Mouse (Mus musculus) megakaryocyte, adult 5-6 weeks (primary cell): Measurements from ENCODE around the gene Pex14. TPM values are rescaled to one million over a fixed set of nuclear protein-coding genes. Genes with fewer than 3 reads are reported as not detected.

Experiments used
- ATAC-seq: 2 replicates; pipeline ENCODE4 v1.8.0; 2016; ENCODE audit warnings: mild to moderate bottlenecking, inconsistent platforms; ENCODE audit not compliant: poor library complexity, severe bottlenecking
- total RNA-seq, 2 experiments: library from RNA; stranded (forward) in 1 of 2; stranded (reverse) in 1 of 2; fragments of 153-499, 151-499 nt in 1 of 2; fragments of 221-1000, 200-1000 nt in 1 of 2; gene quantifications; 2 replicates each; pipeline versions ENCODE4 v1.2.3 to v1.2.4; 2015 to 2017

Gene Pex14
- total RNA-seq, 2 experiments from 2014 or later: 7.7 to 10.7 TPM

DNA sequence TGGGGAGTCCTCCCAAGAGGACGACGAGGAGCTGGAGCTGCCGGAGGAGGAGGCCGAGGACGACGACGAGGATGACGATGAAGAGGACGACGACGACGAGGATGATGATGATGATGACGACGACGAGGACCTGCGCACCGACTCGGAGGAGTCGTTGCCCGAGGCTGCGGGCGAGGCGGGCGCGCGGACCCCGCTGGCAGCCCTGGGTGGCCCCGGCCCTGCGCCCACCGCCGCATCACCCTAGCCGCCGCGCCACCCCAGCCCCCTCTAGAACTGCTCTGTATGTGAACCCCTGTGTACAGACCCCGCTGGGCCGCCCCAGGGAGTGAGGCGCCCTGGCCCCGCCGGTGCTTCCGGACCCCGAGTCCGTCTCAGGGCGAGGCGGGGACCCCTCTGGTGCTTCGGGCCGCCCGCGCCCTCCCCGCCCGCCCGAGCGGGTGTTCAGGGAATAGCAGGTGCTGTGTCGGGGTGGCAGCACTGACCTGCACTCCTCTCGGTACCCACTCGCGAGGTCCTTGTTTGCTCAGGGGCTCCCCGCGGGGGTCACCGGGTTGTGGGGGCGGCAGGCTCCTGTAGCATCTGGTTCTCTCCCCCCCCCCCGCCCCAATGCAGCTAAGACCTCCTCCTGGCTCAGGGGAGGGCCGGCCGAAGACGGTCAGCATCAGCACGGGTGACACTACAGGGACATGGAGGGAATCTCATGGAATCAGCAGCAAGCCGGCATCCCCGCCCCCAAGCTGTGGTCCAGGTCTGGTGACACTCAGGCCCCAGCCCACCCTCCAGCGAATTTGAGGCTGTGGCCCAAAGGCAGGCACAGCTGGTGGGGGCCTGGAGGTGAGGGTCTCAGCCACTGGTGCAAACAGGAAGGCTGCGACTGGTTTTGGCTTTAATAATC lies 147.1 kb downstream of the Pex14 start:
- no peak for ATAC-seq

DNA sequence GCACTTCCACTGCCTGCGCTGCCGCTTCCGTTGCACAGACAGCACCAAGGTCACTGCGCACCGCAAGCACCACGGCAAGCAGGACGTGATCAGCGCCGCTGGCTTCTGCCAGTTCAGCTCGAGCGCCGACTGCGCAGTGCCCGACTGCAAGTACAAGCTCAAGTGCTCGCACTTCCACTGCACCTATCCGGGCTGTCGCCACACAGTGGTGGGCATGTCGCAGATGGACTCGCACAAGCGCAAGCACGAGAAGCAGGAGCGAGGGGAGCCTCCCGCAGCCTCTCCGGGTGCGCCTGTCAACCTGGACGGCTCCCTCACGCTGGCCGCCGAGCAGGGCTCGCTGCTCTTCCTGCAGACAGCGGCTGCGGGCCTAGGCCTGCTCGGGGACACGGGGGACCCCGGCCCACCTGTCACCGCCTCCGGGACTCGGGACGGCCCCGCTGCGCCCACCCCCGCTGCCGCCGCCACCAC lies 147.8 kb downstream of the Pex14 start:
- ATAC-seq: no peak

DNA sequence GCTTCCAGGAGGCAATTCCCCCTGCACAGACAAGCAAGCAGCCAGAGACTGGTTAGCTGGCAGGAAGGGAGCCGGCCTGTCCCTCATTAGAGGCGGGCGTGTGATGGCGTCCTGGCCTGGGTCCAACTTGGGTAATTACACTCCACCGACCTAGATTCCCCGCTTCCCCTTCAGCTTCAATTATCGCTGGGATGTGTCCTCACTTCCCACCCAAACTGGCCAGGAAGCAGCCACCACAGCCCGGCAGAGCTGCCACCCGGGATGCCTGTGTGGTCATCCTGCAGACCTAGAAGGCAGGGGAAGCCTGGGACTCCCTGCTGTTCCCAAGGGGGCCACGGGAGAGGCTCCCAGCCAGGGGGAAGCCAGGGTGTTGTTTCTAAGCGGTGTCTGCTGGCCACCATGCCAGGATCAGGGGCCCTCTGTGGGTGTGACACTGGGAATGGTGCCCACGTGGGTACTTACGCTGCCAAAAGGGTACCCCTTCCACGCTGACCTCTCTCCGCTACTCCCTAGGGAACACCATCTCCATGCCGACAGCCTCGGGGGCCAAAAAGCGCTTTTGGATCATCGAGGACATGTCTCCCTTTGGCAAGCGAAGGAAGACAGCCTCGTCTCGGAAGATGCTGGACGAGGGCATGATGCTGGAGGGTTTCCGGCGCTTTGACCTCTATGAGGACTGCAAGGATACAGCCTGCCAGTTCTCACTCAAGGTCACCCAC lies 148.6 kb downstream of the Pex14 start:
- ATAC-seq: no peak

GRCm38 (mm10) chr4:148950487-148950886 lies 149.2 kb downstream of the Pex14 start:
- no peak for ATAC-seq

GRCm38 (mm10) chr4:148947833-148948388 lies 151.8 kb downstream of the Pex14 start:
- no peak for ATAC-seq

DNA sequence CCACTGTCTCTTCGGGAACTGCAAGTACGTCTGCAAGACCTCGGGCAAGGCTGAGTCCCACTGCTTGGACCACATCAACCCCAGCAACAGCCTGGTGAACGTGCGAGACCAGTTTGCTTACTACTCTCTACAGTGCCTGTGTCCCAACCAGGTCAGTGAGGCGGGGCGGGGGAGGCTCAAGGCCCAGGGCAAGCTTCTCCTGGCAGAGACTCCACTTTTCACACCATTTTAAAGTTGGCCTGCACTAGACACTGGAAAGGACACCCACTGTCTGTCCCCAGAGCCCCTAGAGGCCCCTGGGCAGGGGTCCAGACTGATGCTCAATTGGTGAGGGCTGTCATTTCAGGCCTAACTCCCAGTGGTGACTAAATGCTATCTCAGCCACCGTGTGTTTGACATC lies 153.6 kb downstream of the Pex14 start:
- no peak for ATAC-seq

- ATAC-seq: no peak
These were observed 154.2 kb downstream of the Pex14 start for GRCm38 (mm10) chr4:148945476-148945881.

DNA sequence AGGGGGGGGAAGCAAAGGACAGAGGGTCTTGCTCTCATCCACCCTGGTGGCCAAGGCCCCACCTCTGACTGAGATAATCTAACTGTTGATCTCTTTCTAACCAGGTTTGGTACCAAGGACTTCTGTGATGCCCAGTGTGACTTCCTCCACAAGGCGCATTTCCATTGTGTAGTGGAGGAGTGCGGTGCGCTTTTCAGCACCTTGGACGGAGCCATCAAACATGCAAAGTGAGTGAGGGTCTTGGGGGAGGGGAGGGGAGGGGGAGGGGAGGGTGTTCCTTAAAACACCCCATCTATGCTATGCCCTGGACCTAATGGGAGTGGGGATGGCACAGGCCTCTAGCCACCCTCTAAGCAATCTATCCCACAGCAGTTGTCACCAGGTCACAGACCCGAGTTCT lies 156.6 kb downstream of the Pex14 start:
- ATAC-seq: no peak

DNA sequence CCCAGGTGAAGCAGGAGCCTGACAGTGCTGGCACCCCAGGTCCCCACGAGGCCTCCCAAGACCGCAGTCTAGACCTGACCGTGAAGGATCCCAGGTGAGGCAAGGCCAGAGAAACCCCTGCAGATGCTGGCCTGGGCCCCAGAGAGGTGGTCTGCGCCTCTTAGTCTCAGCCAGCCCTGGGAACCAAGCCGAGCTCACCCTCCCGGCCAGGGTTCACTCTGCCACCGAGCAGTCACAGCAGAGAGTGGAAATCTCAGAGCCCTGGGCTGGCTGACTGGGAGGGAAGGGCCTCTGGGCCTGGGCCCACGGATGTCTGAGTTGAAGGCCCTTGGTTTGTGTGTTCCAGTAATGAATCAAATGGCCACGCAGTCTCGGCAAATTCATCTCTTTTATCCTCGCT lies 158.4 kb downstream of the Pex14 start:
- ATAC-seq: peak; percentile 30

GRCm38 (mm10) chr4:148940674-148941211 lies 158.9 kb downstream of the Pex14 start:
- peak; percentile 89 for ATAC-seq

DNA sequence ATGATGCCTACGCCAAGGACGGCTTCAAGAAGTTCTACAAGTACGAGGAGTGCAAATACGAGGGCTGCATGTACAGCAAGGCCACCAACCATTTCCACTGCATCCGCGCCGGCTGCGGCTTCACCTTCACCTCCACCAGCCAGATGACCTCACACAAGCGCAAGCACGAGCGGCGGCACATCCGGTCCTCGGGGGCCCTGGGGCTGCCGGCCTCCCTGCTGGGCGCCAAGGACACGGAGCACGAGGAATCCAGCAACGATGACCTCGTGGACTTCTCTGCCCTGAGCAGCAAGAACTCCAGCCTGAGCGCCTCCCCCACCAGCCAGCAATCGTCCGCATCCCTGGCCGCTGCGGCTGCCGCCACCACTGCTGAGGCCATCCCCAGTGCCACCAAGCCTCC lies 161.1 kb downstream of the Pex14 start:
- no peak for ATAC-seq

DNA sequence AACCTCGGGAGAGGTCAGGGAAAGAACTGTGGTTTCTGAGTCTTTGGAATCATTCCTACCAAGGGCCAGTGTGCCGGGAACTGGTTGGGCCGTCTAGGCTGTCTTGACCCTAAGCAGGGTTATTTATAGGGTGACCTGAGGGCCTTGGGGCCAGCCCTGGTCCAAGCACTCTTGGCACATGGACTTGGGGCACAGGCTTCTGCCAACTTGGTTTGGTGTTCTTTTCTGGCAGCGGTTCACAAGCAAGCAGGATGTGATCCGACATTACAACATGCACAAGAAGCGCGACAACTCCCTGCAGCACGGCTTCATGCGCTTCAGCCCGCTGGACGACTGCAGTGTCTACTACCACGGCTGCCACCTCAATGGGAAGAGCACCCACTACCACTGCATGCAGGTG lies 162.9 kb downstream of the Pex14 start:
- no peak for ATAC-seq

GRCm38 (mm10) chr4:148936111-148936510 lies 163.6 kb downstream of the Pex14 start:
- ATAC-seq: no peak

DNA sequence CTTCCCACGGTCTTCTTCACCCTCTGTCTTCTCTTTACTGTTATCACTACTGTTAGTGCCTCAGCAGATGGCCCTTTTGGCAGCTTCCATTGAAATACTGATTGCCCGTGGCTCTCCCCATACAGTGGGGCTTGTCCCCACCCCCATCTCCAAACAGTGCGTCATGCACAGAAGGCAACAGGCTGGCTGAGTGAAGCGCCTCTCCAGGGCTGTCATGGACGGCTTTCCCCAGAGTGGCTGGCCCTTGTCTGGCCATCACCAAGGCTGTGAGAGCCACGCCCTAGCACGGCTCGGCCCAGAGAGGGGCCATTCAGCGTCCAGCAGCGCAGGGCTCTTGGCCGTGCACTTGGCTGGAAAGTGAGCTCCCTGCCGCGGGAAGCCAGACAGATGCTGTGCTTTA lies 164.5 kb downstream of the Pex14 start:
- ATAC-seq: no peak

DNA sequence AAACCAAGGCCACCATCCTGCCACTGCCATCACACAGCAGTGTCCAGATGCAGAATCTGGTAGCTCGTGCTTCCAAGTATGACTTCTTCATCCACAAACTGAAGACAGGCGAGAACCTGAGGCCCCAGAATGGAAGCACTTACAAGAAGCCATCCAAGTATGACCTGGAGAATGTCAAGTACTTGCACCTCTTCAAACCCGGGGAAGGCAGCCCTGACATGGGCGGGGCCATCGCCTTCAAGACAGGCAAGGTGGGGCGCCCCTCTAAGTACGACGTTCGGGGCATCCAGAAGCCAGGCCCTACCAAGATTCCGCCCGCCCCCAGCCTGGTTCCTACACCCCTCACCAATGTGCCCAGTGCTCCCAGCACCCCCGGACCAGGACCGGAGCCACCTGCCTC lies 166.6 kb downstream of the Pex14 start:
- ATAC-seq: no peak

DNA sequence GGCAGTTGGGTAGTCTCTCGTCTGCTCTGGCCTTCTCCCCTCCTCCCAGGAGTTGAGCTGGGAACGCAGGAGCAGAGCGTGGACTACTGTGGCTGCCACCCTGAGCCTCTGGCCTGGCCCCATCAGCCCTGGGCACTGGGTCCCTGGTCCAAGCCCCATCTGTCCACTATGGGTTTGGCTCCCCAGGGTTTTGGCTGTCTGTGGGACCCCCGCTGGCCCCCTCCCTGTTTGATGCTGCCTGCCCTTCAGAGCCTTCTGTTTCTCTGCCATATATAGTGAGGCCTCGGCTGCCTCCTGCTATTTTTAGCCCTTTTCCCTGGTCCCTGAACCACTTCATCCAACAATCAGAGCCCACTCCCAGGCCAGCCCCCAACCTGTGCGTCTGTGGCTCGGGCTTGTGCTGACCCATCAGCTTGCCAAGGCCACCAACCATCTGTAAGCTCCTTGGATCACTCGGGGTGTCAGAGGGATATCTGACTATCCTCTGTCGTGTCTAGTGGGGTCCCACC lies 168.9 kb downstream of the Pex14 start:
- no peak for ATAC-seq

DNA sequence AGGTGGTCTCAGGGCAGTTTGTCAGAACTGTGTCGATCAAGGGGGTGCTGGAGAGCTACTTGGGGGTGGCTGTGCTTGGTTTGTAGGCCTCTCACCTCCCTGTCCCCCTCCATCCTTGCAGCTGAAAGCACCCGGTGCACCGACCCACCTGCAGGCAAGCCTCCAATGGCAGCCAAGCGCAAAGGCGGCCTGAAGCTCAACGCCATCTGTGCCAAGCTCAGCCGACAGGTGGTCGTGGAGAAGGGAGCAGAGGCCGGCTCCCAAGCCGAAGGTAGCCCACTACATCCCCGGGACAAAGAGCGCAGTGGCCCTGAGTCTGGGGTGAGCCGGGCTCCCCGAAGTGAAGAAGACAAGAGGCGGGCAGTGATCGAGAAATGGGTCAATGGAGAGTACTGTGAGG lies 170.8 kb downstream of the Pex14 start:
- ATAC-seq: no peak

- no peak for ATAC-seq
These were observed 171.4 kb downstream of the Pex14 start for GRCm38 (mm10) chr4:148928316-148928715.

GRCm38 (mm10) chr4:148926459-148926858 lies 173.2 kb downstream of the Pex14 start:
- no peak for ATAC-seq

DNA sequence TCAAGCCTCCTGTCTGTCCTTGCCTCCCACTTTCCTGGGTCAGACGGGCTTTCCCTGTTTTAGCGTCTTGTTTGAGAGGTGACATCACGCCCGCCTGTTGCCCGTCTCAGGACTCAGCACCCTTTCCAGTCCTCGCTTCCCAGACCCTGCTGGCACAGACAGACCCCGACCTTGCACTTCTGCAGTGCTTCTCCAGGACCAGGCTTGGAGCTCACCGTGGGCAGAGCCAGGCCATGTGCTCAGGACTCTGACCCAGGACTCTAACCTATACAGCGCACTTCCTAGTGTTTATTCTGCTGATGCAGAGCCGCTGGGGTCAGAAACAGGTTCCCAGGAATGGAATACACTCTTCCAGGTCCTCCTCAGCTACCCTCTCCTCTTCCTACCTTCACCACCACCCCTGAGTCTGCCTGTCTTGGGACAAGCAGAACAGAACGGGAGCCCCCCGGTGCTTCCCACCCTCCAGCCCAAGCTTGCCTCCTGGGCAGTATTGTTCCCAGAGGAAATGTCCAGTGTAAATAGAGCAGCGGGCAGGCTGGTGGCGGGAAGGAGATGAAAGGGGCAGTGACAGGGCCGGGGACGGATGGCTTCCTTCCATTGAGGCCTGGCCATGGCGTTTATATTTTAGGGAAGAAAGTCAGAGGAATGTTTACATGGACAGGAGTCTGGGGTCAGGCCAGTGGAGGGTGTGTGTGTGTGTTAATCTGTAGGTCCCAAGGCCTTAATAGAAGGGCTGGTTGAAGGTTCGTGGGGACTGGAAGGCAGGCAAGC lies 173.9 kb downstream of the Pex14 start:
- no peak for ATAC-seq
